Mouse (Mus musculus) heart, adult 2 months (tissue): Measurements from ENCODE around the gene Hivep2. TPM values are rescaled to one million over a fixed set of nuclear protein-coding genes. Genes with fewer than 3 reads are reported as not detected.

Source experiments
- DNase-seq, 2 experiments: peaks; one replicate each; pipeline ENCODE4 v3.0.0; 2021
- H3K27ac ChIP-seq: fragments of 200-600 bp; 2 replicates; pipeline ENCODE4 v1.8.1; 2022
- H3K27me3 ChIP-seq: fragments of 200-500 bp; 2 replicates; pipeline ENCODE4 v1.6.1; 2012; ENCODE audit warnings: mild to moderate bottlenecking, low read length, inconsistent platforms, mixed read lengths; ENCODE audit not compliant: control insufficient read depth, insufficient read depth
- H3K36me3 ChIP-seq: fragments of 200-500 bp; 2 replicates; pipeline ENCODE4 v1.6.1; 2012; ENCODE audit warnings: low read length, inconsistent platforms; ENCODE audit not compliant: control insufficient read depth, insufficient read depth
- H3K4me1 ChIP-seq: fragments of 200-500 bp; 2 replicates; pipeline ENCODE4 v1.6.1; 2011; ENCODE audit warnings: low read length; ENCODE audit not compliant: control insufficient read depth, insufficient read depth
- H3K4me3 ChIP-seq: fragments of 200-600 bp; 2 replicates; pipeline ENCODE4 v1.8.1; 2022
- H3K79me2 ChIP-seq: fragments of 200-500 bp; replicated peaks from 2 replicates; pipeline ENCODE4 v1.6.1; 2012; ENCODE audit warnings: mild to moderate bottlenecking, inconsistent platforms, low read length, moderate library complexity, mixed read lengths; ENCODE audit not compliant: control insufficient read depth, insufficient read depth
- H3K9ac ChIP-seq: fragments of 200-500 bp; 2 replicates; pipeline ENCODE4 v1.6.1; 2012; ENCODE audit warnings: low read depth, mild to moderate bottlenecking, control low read depth, inconsistent platforms, low read length, mixed read lengths
- CTCF ChIP-seq: fragments of 200-600 bp; IDR thresholded peaks from 2 replicates; pipeline ENCODE4 v1.8.1; 2022; ENCODE audit warnings: antibody characterized with exemption, mild to moderate bottlenecking, moderate library complexity
- EP300 ChIP-seq: fragments of 200-500 bp; IDR thresholded peaks from 2 replicates; pipeline ENCODE4 v1.6.1; 2011; ENCODE audit warnings: low read depth, low read length, control low read depth; ENCODE audit not compliant: insufficient read depth
- POLR2A ChIP-seq: fragments of 200-500 bp; IDR thresholded peaks from 2 replicates; pipeline ENCODE4 v1.6.1; 2011; ENCODE audit warnings: mild to moderate bottlenecking, low read depth, low read length, control low read depth; ENCODE audit not compliant: insufficient read depth
- WGBS: fragments of 180-500 bp; shearing (Covaris S2); methylation state at CpG from one replicate; pipeline ENCODE4 v1.1.7; 2018; 5-methylcytosine and 5-hydroxymethylcytosine counted together
- intact Hi-C: fragments of 180-260 bp; cut with DNase I; formaldehyde crosslinking; loops from one replicate; pipeline ENCODE4 v1.15.1; 2025
- long read RNA-seq: library from polyadenylated mRNA; stranded (forward); transcript quantifications from one replicate; pipeline ENCODE4 v2.0.0, GENCODE M21; 2021
- polyA plus RNA-seq: library from polyadenylated mRNA; depleted of rRNA; stranded (reverse); fragments of >200 nt; gene quantifications from 2 replicates; pipeline ENCODE4 v1.2.3, GENCODE M21; 2012; rRNA removed
- total RNA-seq, 2 experiments: library from RNA; stranded (reverse); gene quantifications; 2 replicates each; pipeline ENCODE4 v1.2.3; 2021

Hivep2 gene
- 10 to 100 TPM; 20.9 to 22.6 TPM for total RNA-seq
- 5.3 and 10.3 TPM in 2 replicates for polyA plus RNA-seq
- long read RNA-seq, partial matches to known transcripts, result 0 of 3 reads
- long read RNA-seq, other reads (novel, unspliced or antisense), result 3 of 3 reads

DNA sequence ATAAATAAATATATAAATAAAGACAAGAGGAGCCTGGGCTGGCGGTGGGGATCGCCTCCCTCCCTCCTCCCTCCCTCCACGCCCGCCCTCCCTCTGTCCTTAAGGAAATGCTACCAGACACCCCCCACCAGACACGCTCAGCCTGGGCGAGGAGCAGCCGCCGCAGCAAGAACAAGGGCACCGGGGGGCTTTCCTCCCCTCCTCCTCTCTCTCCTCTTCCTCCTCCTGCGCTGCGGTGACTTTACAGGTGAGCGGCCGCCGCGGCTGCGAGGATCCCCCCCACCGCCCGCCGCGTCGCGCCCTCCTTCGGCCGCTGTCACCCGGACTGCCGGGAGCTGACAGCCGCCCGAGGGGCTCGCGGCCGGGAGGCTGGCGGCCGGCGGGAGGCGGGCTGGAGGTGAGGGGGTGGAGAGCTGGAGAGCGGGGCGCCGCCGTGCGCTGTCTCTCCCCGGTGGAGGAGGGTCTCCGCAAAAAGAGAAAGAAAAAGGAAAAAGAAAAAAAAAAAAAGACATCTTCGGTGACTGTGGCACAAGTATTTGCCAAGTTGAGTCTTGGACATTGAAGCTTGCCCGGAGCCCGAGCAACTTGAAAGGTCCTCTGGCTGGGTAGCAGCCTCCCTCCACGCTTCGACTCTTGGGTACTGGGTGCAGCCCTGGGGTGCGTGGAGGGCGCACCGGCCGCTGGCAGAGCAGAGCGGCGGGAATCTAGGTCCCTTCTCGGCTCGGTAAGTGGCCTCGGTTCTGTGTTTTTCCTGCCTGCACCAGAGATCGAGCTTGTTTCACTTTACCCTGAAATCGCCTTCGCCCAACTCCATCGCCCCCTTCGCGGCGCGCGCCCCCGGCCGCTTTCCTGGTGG is at the start of gene Hivep2:
Gene Hivep2 (plus strand): TSS at position 102 of the 856 bp plus-strand sequence.
- under 1% methylated on average over 65 of the region's 67 CpGs for WGBS
- peak; percentile 80 to 82 for DNase-seq
- Histone ChIP-seq H3K27ac (peak within 1 kb of the TSS; percentile 96), H3K27me3 (no peaks in the 10 kb centered on the region), H3K9ac (peak within 1 kb of the TSS; percentile 92), H3K4me1 (no peaks in the 10 kb centered on the region; the same call in 1 of the 2 replicates), H3K79me2 (no peaks in the 10 kb centered on the region), H3K4me3 (peak within 1 kb of the TSS; percentile 95), H3K36me3 (peaks cover 2% of the 10 kb centered on the region; the same call in 1 of the 2 replicates)
- TF ChIP-seq EP300, result no peak
- TF ChIP-seq POLR2A, result peak; percentile 19; the same call in 1 of the 2 replicates
- TF ChIP-seq CTCF, result 0 out of 2 replicates have a peak, but pooled peaks have one; percentile 11
- intact Hi-C loops, result loop anchor here (1.0 to 5.0 kb wide), 8 partner anchors 17 to 414 kb away; partner anchors contain the start of genes Adat2 and Pex3

GRCm38 (mm10) chr10:13916645-13917342 is 49.1 kb upstream of the Hivep2 start:
- Histone ChIP-seq H3K4me1 (no peaks in the 10 kb centered on the region; the same call in 1 of the 2 replicates), H3K27me3 (no peaks in the 10 kb centered on the region), H3K79me2 (no peaks in the 10 kb centered on the region), H3K36me3 (no peaks in the 10 kb centered on the region), H3K9ac (no peak overlapping the region), H3K27ac (no peak overlapping the region), H3K4me3 (no peak overlapping the region)
- TF ChIP-seq CTCF, result no peak
- intact Hi-C loops, result no loop called here
- peak; percentile 40 to 53 for DNase-seq
- 37% methylated on average over 12 of the region's 12 CpGs for WGBS

DNA sequence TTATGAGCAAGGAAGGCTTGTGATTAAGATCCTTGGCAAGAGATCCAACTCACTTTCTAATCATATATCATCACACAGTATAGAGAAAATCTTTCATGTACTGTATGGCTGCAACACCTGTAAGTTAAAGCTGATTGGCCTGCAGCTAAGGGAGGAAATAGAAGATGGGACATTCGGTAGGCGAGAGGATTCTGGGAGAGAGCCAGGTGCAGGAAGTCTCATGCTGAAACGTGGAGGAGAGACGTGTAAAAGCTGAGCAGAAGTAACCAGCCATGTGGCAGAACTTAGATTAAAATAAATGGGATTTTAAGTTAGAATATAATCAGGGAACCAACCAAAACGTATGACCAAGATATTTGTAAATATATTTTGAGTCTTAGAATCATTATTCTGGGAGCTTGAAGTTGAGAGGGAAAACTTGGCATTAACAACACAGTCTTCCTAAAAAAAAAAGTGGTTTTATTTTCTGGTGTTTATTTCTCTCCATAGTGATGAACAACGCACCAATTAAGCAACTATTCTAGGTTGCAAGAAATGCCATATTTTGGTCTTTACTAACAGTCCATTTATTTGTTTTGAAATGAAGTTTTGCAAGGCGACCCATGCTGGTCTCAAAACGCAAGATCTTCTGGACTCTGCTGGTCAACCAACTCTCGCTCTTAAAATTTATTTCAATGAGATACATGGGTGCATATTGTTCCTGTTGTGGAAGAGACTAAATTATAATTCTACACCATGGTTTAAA is 44.1 kb upstream of the Hivep2 start:
- H3K27ac ChIP-seq, result no peak overlapping the region
- no peaks in the 10 kb centered on the region for H3K36me3 ChIP-seq
- no peaks in the 10 kb centered on the region for H3K27me3 ChIP-seq
- 64% methylated on average over 9 of the region's 9 CpGs for WGBS
- H3K79me2 ChIP-seq, result no peaks in the 10 kb centered on the region
- no peak for DNase-seq
- H3K9ac ChIP-seq, result no peak overlapping the region
- no peaks in the 10 kb centered on the region for H3K4me1 ChIP-seq
- TF ChIP-seq POLR2A (no peak), EP300 (no peak), CTCF (no peak)
- no peak overlapping the region for H3K4me3 ChIP-seq
- intact Hi-C loops, result no loop called here

- intact Hi-C loops, result no loop called here
- Histone ChIP-seq H3K27ac (no peak overlapping the region), H3K4me1 (no peaks in the 10 kb centered on the region), H3K79me2 (no peaks in the 10 kb centered on the region), H3K27me3 (no peaks in the 10 kb centered on the region), H3K36me3 (no peaks in the 10 kb centered on the region), H3K4me3 (no peak overlapping the region), H3K9ac (no peak overlapping the region)
- no peak for TF ChIP-seq POLR2A
- no peak for TF ChIP-seq EP300
- no peak for TF ChIP-seq CTCF
- DNase-seq, result no peak
- WGBS, result 71% methylated on average over 5 of the region's 5 CpGs
Measured at GRCm38 (mm10) chr10:13929306-13929705, 36.6 kb upstream of the Hivep2 start.

DNA sequence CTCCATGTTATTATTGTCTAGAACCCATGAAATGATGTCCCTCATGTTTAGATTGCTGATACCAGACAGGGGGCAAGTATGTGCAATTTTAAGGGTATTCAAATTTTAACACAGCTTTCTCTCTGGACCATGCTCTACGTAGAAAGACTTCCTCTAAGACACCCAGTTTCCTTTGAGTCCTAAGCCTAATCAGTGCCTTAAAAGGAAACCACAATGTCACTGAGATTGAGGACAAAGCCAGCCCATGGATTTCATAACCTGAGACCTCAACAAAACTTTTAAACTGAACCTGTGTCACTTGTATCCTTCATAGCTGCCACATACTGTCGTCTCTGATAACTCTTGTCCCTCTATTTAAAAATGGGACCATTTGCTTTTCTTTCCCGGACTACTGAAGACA is 33.7 kb upstream of the Hivep2 start:
- Histone ChIP-seq H3K27me3 (no peaks in the 10 kb centered on the region), H3K36me3 (no peaks in the 10 kb centered on the region), H3K79me2 (no peaks in the 10 kb centered on the region), H3K4me1 (no peaks in the 10 kb centered on the region), H3K9ac (no peak overlapping the region), H3K27ac (no peak overlapping the region), H3K4me3 (no peak overlapping the region)
- intact Hi-C loops, result no loop called here
- DNase-seq, result no peak
- WGBS, result 68% methylated on average over 3 of the region's 3 CpGs
- no peak for TF ChIP-seq POLR2A
- no peak for TF ChIP-seq EP300
- TF ChIP-seq CTCF, result no peak
